Mouse (Mus musculus): ENCODE measurements at regions not wholly inside any gene's neighbourhood (a gene's known extent, or its start where the extent isn't known, plus 50 kb on each side); places are given as distances from the start of the nearest gene placed in this dataset.

- peak; percentile 39 for DNase-seq (ENCODE audit: low spot score)
- Histone ChIP-seq H3K27ac (replicated peaks; ENCODE audit: low read depth, low read length) (no peak overlapping the region), H3K4me3 (ENCODE audit: low read depth, low read length) (no peak overlapping the region)
Measured at GRCm38 (mm10) chr10:126070984-126071713, 105.2 kb downstream of the Lrig3 start.

GRCm38 (mm10) chr10:126071714-126072057 is 105.7 kb downstream of the Lrig3 start:
- no peak overlapping the region for H3K9ac ChIP-seq (ENCODE audit: low read length)
- H3K9me3 ChIP-seq (ENCODE audit: control insufficient read depth, low read length): no peaks in the 10 kb centered on the region
- no peak overlapping the region for H3K27ac ChIP-seq (replicated peaks; ENCODE audit: low read depth, low read length)
- no peaks in the 10 kb centered on the region for H3K36me3 ChIP-seq (ENCODE audit: control insufficient read depth, insufficient read depth, low read length)
- peaks cover 3% of the 10 kb centered on the region; the same call in 1 of the 2 replicates for H3K4me1 ChIP-seq (ENCODE audit: control insufficient read depth, insufficient read depth, low read length)
- H3K27me3 ChIP-seq (ENCODE audit: control insufficient read depth, insufficient read depth, low read length): no peaks in the 10 kb centered on the region
- no peak overlapping the region for H3K4me3 ChIP-seq (ENCODE audit: low read depth, low read length)
- WGBS: 68% methylated on average over 3 of the region's 3 CpGs
- DNase-seq (ENCODE audit: low spot score) (no peak), ATAC-seq (ENCODE audit: insufficient number of reproducible peaks, low FRiP score, low TSS enrichment, low read depth) (no peak)
- no peak overlapping the region for H3K4me2 ChIP-seq (ENCODE audit: low read depth, severe bottlenecking)

More at GRCm38 (mm10) chr10:126070984-126071713, 105.2 kb downstream of the Lrig3 start:
- no peaks in the 10 kb centered on the region for H3K27me3 ChIP-seq (ENCODE audit: control insufficient read depth, insufficient read depth, low read length)
- H3K9ac ChIP-seq (ENCODE audit: low read length): no peak overlapping the region
- WGBS: 66% methylated on average over 8 of the region's 8 CpGs
- H3K4me1 ChIP-seq (ENCODE audit: control insufficient read depth, insufficient read depth, low read length): peaks cover 3% of the 10 kb centered on the region; the same call in 1 of the 2 replicates
- ATAC-seq (ENCODE audit: insufficient number of reproducible peaks, low FRiP score, low TSS enrichment, low read depth): peak; percentile 44; the same call in 1 of the 2 replicates
- no peaks in the 10 kb centered on the region for H3K36me3 ChIP-seq (ENCODE audit: control insufficient read depth, insufficient read depth, low read length)
- H3K9me3 ChIP-seq (ENCODE audit: control insufficient read depth, low read length): no peaks in the 10 kb centered on the region
- H3K4me2 ChIP-seq (ENCODE audit: low read depth, severe bottlenecking): no peak overlapping the region

GRCm38 (mm10) chr10:126077313-126077966 is 111.5 kb downstream of the Lrig3 start:
- Histone ChIP-seq H3K4me3 (ENCODE audit: low read depth, low read length) (no peak overlapping the region), H3K36me3 (ENCODE audit: control insufficient read depth, insufficient read depth, low read length) (no peaks in the 10 kb centered on the region), H3K9ac (ENCODE audit: low read length) (no peak overlapping the region), H3K4me2 (ENCODE audit: low read depth, severe bottlenecking) (no peak overlapping the region), H3K4me1 (ENCODE audit: control insufficient read depth, insufficient read depth, low read length) (no peaks in the 10 kb centered on the region), H3K27me3 (ENCODE audit: control insufficient read depth, insufficient read depth, low read length) (no peaks in the 10 kb centered on the region), H3K9me3 (ENCODE audit: control insufficient read depth, low read length) (no peaks in the 10 kb centered on the region), H3K27ac (replicated peaks; ENCODE audit: low read depth, low read length) (no peak overlapping the region)
- DNase-seq (ENCODE audit: low spot score): no peak
- ATAC-seq (ENCODE audit: insufficient number of reproducible peaks, low FRiP score, low TSS enrichment, low read depth): no peak
- 84% methylated on average over 1 of the region's 1 CpGs for WGBS

- no peak overlapping the region for H3K9ac ChIP-seq (ENCODE audit: low read length)
- no peaks in the 10 kb centered on the region for H3K9me3 ChIP-seq (ENCODE audit: control insufficient read depth, low read length)
- no peak overlapping the region for H3K4me3 ChIP-seq (ENCODE audit: low read depth, low read length)
- 76% methylated on average over 11 of the region's 11 CpGs for WGBS
- no peak overlapping the region for H3K27ac ChIP-seq (replicated peaks; ENCODE audit: low read depth, low read length)
- H3K27me3 ChIP-seq (ENCODE audit: control insufficient read depth, insufficient read depth, low read length): no peaks in the 10 kb centered on the region
- H3K4me2 ChIP-seq (ENCODE audit: low read depth, severe bottlenecking): no peak overlapping the region
- no peak for ATAC-seq (ENCODE audit: insufficient number of reproducible peaks, low FRiP score, low TSS enrichment, low read depth)
- no peaks in the 10 kb centered on the region for H3K36me3 ChIP-seq (ENCODE audit: control insufficient read depth, insufficient read depth, low read length)
- DNase-seq (ENCODE audit: low spot score): no peak
- H3K4me1 ChIP-seq (ENCODE audit: control insufficient read depth, insufficient read depth, low read length): no peaks in the 10 kb centered on the region
Measured at GRCm38 (mm10) chr10:126082576-126082975, 116.6 kb downstream of the Lrig3 start.

- 83% methylated on average over 5 of the region's 5 CpGs for WGBS
- H3K4me1 ChIP-seq (ENCODE audit: control insufficient read depth, insufficient read depth, low read length): no peaks in the 10 kb centered on the region
- H3K27ac ChIP-seq (replicated peaks; ENCODE audit: low read depth, low read length): no peak overlapping the region
- H3K9ac ChIP-seq (ENCODE audit: low read length): no peak overlapping the region
- no peaks in the 10 kb centered on the region for H3K27me3 ChIP-seq (ENCODE audit: control insufficient read depth, insufficient read depth, low read length)
- H3K36me3 ChIP-seq (ENCODE audit: control insufficient read depth, insufficient read depth, low read length): no peaks in the 10 kb centered on the region
- DNase-seq (ENCODE audit: low spot score) (no peak), ATAC-seq (ENCODE audit: insufficient number of reproducible peaks, low FRiP score, low TSS enrichment, low read depth) (no peak)
- no peaks in the 10 kb centered on the region for H3K9me3 ChIP-seq (ENCODE audit: control insufficient read depth, low read length)
- H3K4me3 ChIP-seq (ENCODE audit: low read depth, low read length): no peak overlapping the region
- H3K4me2 ChIP-seq (ENCODE audit: low read depth, severe bottlenecking): no peak overlapping the region
Measured at GRCm38 (mm10) chr10:126086684-126087083, 120.7 kb downstream of the Lrig3 start.

GRCm38 (mm10) chr10:126094238-126094880 is 128.4 kb downstream of the Lrig3 start:
- Histone ChIP-seq H3K9me3 (ENCODE audit: control insufficient read depth, low read length) (no peaks in the 10 kb centered on the region), H3K36me3 (ENCODE audit: control insufficient read depth, insufficient read depth, low read length) (no peaks in the 10 kb centered on the region), H3K9ac (ENCODE audit: low read length) (no peak overlapping the region), H3K27me3 (ENCODE audit: control insufficient read depth, insufficient read depth, low read length) (no peaks in the 10 kb centered on the region), H3K4me1 (ENCODE audit: control insufficient read depth, insufficient read depth, low read length) (no peaks in the 10 kb centered on the region), H3K4me2 (ENCODE audit: low read depth, severe bottlenecking) (no peak overlapping the region), H3K4me3 (ENCODE audit: low read depth, low read length) (no peak overlapping the region), H3K27ac (replicated peaks; ENCODE audit: low read depth, low read length) (no peak overlapping the region)
- ATAC-seq (ENCODE audit: insufficient number of reproducible peaks, low FRiP score, low TSS enrichment, low read depth) (no peak), DNase-seq (ENCODE audit: low spot score) (peak; percentile 21)
- WGBS: 65% methylated on average over 16 of the region's 16 CpGs

- H3K4me1 ChIP-seq (ENCODE audit: control insufficient read depth, insufficient read depth, low read length): no peaks in the 10 kb centered on the region
- H3K27ac ChIP-seq (replicated peaks; ENCODE audit: low read depth, low read length): no peak overlapping the region
- H3K9ac ChIP-seq (ENCODE audit: low read length): no peak overlapping the region
- H3K4me2 ChIP-seq (ENCODE audit: low read depth, severe bottlenecking): no peak overlapping the region
- H3K36me3 ChIP-seq (ENCODE audit: control insufficient read depth, insufficient read depth, low read length): no peaks in the 10 kb centered on the region
- peak; percentile 18 for DNase-seq (ENCODE audit: low spot score)
- H3K9me3 ChIP-seq (ENCODE audit: control insufficient read depth, low read length): no peaks in the 10 kb centered on the region
- H3K4me3 ChIP-seq (ENCODE audit: low read depth, low read length): no peak overlapping the region
- 80% methylated on average over 10 of the region's 10 CpGs for WGBS
- ATAC-seq (ENCODE audit: insufficient number of reproducible peaks, low FRiP score, low TSS enrichment, low read depth): no peak
- H3K27me3 ChIP-seq (ENCODE audit: control insufficient read depth, insufficient read depth, low read length): no peaks in the 10 kb centered on the region
Measured at GRCm38 (mm10) chr10:126097896-126098295, 131.9 kb downstream of the Lrig3 start.

GRCm38 (mm10) chr10:126102876-126103275 is 136.9 kb downstream of the Lrig3 start:
- peak; percentile 19 for DNase-seq (ENCODE audit: low spot score)
- no peak overlapping the region for H3K27ac ChIP-seq (replicated peaks; ENCODE audit: low read depth, low read length)

More at GRCm38 (mm10) chr10:126102876-126103275, 136.9 kb downstream of the Lrig3 start:
- Histone ChIP-seq H3K9me3 (ENCODE audit: control insufficient read depth, low read length) (no peaks in the 10 kb centered on the region), H3K4me1 (ENCODE audit: control insufficient read depth, insufficient read depth, low read length) (no peaks in the 10 kb centered on the region), H3K4me2 (ENCODE audit: low read depth, severe bottlenecking) (no peak overlapping the region), H3K36me3 (ENCODE audit: control insufficient read depth, insufficient read depth, low read length) (no peaks in the 10 kb centered on the region), H3K4me3 (ENCODE audit: low read depth, low read length) (no peak overlapping the region), H3K9ac (ENCODE audit: low read length) (no peak overlapping the region), H3K27me3 (ENCODE audit: control insufficient read depth, insufficient read depth, low read length) (no peaks in the 10 kb centered on the region)
- 86% methylated on average over 15 of the region's 15 CpGs for WGBS
- ATAC-seq (ENCODE audit: insufficient number of reproducible peaks, low FRiP score, low TSS enrichment, low read depth): no peak

All from limb, embryonic 11.5 days (tissue).